Mouse (Mus musculus): Measurements from ENCODE around the gene Cwc27.

- TF ChIP-seq HCFC1 (IDR thresholded peaks at IDR 0.05; ENCODE audit: borderline replicate concordance, insufficient read depth, low read length) (no peak), CHD2 (IDR thresholded peaks at IDR 0.05; ENCODE audit: low read depth, low read length) (no peak)
Observed at GRCm38 (mm10) chr13:104837628-104838027, 20.7 kb upstream of the Cwc27 start.

Data from ES-E14 (cell line).